Mouse (Mus musculus) monocyte, adult 2 months (primary cell): ENCODE measurements around the gene Olfr461.
"Not testable (repeated sequence)": the region's sequence is repeated elsewhere in the genome, so short reads cannot be mapped to it uniquely, and the experiment has no call there.

ENCODE experiments used
- DNase-seq, 2 experiments: peaks; one replicate each; pipeline ENCODE4 v3.0.0; 2022; ENCODE audit warnings: low spot score in 2 of 2, low read depth in 1 of 2

The Olfr461 gene

DNA sequence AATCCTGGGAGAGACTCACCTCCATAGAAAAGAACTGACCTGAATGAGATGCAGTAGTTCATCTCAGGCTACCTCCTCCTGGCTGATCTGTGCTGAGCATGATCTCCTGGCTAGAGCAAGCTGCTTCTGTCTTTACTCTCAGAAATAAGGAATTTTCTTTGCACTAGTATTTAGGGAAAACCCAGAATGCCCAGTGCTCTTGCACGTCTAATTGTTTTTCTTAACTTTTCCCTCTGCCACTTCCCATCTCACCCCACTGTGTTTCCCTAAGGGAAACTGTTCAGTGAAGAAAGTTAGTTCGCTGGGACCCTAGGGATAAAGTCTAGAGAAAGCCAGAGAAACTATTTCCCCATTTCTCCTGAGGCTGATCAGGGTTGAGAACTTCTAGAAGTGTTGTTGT is at the start of gene Olfr461:
Gene Olfr461, minus strand, starts transcription at position 101 of the 400 bp plus-strand sequence.
- DNase-seq = no peak

DNA sequence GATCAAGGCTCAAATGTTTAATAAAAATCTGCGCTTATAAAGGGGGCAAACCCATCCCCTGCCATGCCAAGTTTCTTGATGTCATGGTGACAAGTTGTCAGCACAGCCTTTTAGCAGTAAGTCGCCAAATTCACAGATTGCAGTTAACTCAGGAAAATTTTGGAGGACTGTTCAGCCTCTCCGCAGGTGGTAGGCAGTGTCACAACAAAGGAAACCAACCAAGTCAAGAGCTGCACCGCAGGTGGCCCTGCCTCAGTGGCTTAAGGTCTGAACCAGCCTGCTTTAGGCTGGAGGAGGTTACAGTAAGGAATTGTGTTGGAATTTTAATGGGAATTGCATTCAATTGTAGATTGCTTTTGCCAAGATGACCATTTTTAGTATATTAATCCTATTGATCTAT is 43.7 kb upstream of the Olfr461 start:
- DNase-seq = not testable (repeated sequence)

DNA sequence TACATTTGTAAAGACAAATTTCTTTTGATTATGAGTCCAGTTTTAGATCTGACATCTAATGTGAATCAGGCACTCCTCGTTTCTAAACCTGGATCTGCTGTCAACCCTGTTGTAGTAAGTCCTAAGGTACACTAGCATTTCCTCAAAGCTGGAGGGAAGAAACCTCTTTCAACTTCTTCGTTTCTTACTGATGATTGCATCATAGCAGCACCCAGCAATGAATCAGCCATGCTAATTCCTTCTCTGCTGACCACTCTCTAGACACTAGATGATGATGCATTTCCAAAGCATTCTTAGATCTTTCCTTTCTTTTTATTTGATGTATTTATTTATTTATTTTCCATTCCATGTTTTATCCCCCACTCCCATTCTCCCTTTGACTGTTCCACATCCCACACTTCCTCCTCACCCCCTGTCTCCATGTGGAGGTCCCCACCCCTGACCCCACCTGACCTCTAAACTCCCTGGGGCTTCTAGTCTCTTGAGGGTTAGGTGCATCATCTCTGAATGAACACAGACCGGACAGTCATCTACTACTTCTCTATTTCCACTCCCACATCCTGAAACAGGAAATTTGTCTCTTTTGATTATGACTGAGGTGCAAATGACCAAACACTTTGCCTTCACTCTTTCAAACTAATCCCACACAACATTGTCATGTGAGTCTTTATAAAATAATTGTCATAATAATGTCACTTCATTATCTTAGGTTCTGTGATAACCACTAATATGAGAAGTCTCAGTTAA is 40.1 kb upstream of the Olfr461 start:
- no peak for DNase-seq

GRCm38 (mm10) chr6:40588346-40588745 is 33.5 kb upstream of the Olfr461 start:
- no peak for DNase-seq

GRCm38 (mm10) chr6:40585645-40586044 is 30.8 kb upstream of the Olfr461 start, which contains the start of gene Clec5a:
Clec5a (minus strand) TSS chr6:40585821.
- no peak for DNase-seq

DNA sequence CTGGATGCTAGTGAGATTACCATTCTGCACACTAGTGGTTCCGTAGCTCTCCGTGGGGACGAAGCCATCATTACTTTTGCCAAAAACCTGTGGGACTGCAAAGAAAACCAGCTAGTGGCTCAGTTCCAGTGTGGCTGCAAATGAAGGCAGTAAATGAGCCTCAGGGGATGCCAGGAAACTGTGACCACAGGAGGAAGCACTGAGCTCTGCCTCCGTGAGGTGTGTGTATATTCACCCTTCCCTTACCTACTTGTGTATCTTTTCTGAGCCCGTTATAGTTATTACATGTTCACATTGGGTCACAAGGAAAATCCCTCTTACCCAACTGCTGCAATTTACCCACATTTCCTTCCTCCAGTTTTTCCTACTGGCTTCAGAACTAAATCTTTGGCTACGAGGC is 29.5 kb upstream of the Olfr461 start:
- DNase-seq = no peak

DNA sequence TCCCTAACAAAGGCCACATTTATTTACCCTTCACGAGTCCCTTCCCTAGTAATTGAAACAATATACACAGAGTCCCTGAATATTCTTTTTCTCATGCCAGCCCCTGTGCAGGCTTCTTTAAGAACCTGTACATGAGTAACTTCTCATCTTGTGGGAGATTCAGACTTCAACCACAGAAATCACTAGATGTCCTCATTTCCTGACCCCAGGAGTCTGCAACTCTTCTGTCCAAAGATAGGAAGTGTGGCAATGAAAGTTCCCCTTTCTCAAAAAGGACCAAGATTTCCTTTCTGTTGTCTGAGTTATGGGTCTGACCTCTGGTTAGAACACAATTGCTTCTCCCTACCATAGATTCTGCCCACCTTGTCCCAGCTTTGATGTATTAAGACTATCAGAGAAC is 21.5 kb upstream of the Olfr461 start:
- peak; percentile 5 to 22 for DNase-seq

DNA sequence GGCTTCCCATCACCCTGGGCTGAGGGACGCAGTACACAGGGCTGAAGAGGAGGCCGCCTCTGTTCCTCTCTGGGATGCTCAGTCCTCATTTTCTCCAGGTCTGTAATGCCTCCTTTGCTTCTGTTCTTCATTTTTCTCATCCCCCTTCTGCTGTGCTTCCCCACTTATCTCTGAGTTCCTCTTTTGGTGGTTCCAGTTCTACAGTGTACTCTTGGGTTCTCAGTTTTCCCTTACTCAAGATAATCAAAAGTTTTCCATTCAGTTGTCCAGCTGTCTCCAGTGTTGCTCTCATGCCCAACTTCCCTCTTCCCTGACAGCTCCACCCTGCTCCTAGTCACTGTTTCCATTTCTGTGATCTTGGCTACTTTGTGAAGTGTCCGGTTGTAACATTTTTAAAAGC is 18.8 kb upstream of the Olfr461 start:
- no peak for DNase-seq

DNA sequence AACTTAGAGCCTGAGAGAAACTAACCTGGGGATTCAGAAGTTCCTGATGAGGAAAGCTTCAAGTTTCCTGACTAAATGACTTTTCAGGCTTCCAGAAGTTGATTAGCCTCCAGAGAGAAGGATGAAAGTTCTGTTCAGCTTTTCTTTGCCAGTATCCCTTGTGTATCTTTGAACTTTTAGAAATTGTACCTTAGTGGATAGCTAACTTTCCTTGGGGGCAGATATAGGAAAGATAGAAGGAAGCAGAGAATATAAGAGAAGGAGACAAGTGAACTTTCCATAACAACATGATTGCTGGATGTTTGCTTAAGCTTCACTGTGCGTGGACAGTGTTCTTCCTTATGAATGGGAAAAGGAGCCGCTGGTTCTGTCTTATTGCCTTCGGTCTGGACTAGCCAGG is 14.3 kb upstream of the Olfr461 start, which contains the start of gene Olfr460:
Gene Olfr460, plus strand, starts transcription at position 301 of the 400 bp plus-strand sequence.
- no peak for DNase-seq

GRCm38 (mm10) chr6:40544690-40545089 is 10.2 kb downstream of the Olfr461 start:
- no peak for DNase-seq

- no peak for DNase-seq
Measured at GRCm38 (mm10) chr6:40519408-40519807, 35.4 kb downstream of the Olfr461 start, which contains the start of gene Prss37. Prss37 (minus strand) TSS chr6:40519508.

DNA sequence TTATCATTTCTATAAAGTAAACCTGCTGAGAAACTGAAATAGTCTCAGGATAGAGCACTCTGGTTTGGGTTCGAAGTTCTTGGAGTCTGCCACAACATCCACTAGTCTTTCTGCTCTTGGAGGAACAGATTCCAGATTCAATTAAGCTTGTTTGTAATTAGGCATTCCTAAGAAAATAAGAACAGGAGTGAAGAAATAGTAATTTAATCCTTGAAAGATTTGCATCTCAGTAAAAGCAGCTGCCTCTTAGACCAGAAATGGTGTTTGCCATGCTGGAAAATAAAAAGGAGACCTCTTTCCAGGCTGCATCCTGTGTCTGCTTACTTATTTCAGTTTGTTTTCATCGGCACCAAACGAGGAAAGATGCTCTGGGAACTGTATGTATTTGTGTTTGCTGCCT is 61.6 kb downstream of the Olfr461 start, which contains the start of gene Tas2r108:
Gene Tas2r108, plus strand, starts transcription at position 301 of the 400 bp plus-strand sequence.
- DNase-seq = no peak
